Mouse (Mus musculus): ENCODE measurements around the gene Ndufc2.

Ndufc2 gene

GRCm38 (mm10) chr7:97399960-97400715, at the start of gene Ndufc2:
Ndufc2 (plus strand) TSS chr7:97400003.
- peak; percentile 85 for DNase-seq (ENCODE audit: low read depth, low spot score)

- no peak for DNase-seq (ENCODE audit: low read depth, low spot score)
Observed at GRCm38 (mm10) chr7:97350891-97351290, 48.9 kb upstream of the Ndufc2 start.

- no peak for DNase-seq (ENCODE audit: low read depth, low spot score)
Observed at GRCm38 (mm10) chr7:97351792-97352513, 47.9 kb upstream of the Ndufc2 start.

GRCm38 (mm10) chr7:97353356-97353755, 46.4 kb upstream of the Ndufc2 start:
- no peak for DNase-seq (ENCODE audit: low read depth, low spot score)

GRCm38 (mm10) chr7:97355068-97355841, 44.5 kb upstream of the Ndufc2 start:
- DNase-seq (ENCODE audit: low read depth, low spot score) = no peak

- no peak for DNase-seq (ENCODE audit: low read depth, low spot score)
Observed at GRCm38 (mm10) chr7:97356253-97356652, 43.5 kb upstream of the Ndufc2 start.

- no peak for DNase-seq (ENCODE audit: low read depth, low spot score)
Observed at GRCm38 (mm10) chr7:97356875-97357276, 42.9 kb upstream of the Ndufc2 start.

GRCm38 (mm10) chr7:97357840-97358239, 42.0 kb upstream of the Ndufc2 start:
- no peak for DNase-seq (ENCODE audit: low read depth, low spot score)

- no peak for DNase-seq (ENCODE audit: low read depth, low spot score)
Observed at GRCm38 (mm10) chr7:97358347-97358746, 41.5 kb upstream of the Ndufc2 start.

GRCm38 (mm10) chr7:97360166-97360565, 39.6 kb upstream of the Ndufc2 start:
- no peak for DNase-seq (ENCODE audit: low read depth, low spot score)

- DNase-seq (ENCODE audit: low read depth, low spot score) = no peak
Observed at GRCm38 (mm10) chr7:97360955-97361354, 38.8 kb upstream of the Ndufc2 start.

- peak; percentile 69 for DNase-seq (ENCODE audit: low read depth, low spot score)
Observed at GRCm38 (mm10) chr7:97361467-97361866, 38.3 kb upstream of the Ndufc2 start.

GRCm38 (mm10) chr7:97365887-97366286, 33.9 kb upstream of the Ndufc2 start:
- DNase-seq (ENCODE audit: low read depth, low spot score) = no peak

- DNase-seq (ENCODE audit: low read depth, low spot score) = no peak
Observed at GRCm38 (mm10) chr7:97375101-97375500, 24.7 kb upstream of the Ndufc2 start.

GRCm38 (mm10) chr7:97375906-97376305, 23.9 kb upstream of the Ndufc2 start:
- DNase-seq (ENCODE audit: low read depth, low spot score) = no peak

GRCm38 (mm10) chr7:97379304-97379703, 20.5 kb upstream of the Ndufc2 start:
- DNase-seq (ENCODE audit: low read depth, low spot score) = no peak

- DNase-seq (ENCODE audit: low read depth, low spot score) = no peak
Observed at GRCm38 (mm10) chr7:97380500-97381123, 19.2 kb upstream of the Ndufc2 start.

GRCm38 (mm10) chr7:97382661-97383060, 17.1 kb upstream of the Ndufc2 start:
- no peak for DNase-seq (ENCODE audit: low read depth, low spot score)

- no peak for DNase-seq (ENCODE audit: low read depth, low spot score)
Observed at GRCm38 (mm10) chr7:97383496-97384132, 16.2 kb upstream of the Ndufc2 start.

- DNase-seq (ENCODE audit: low read depth, low spot score) = no peak
Observed at GRCm38 (mm10) chr7:97386106-97386805, 13.5 kb upstream of the Ndufc2 start.

Data from CD4-positive helper T cell, adult 2 months (primary cell).